Mouse (Mus musculus): ENCODE measurements around the gene Cyp3a13. TPM values are rescaled to one million over a fixed set of nuclear protein-coding genes. Genes with fewer than 3 reads are reported as not detected.
"Not testable (repeated sequence)": the region's sequence is repeated elsewhere in the genome, so short reads cannot be mapped to it uniquely, and the experiment has no call there.

Cyp3a13 gene
- polyA plus RNA-seq, 1 experiment from 2014 or later = not detected

GRCm38 (mm10) chr5:137857960-137858710, 63.3 kb downstream of the Cyp3a13 start, which contains the start of gene Pilrb1:
Gene Pilrb1, minus strand, starts transcription at chr5:137858106.
- WGBS = 86% methylated on average over 2 of the region's 2 CpGs
- DNase-seq (ENCODE audit: low spot score); H3K4me1 ChIP-seq; H3K9me3 ChIP-seq (replicated peaks); H3K36me3 ChIP-seq; H3K4me3 ChIP-seq; H3K27ac ChIP-seq; H3K27me3 ChIP-seq (ENCODE audit: low read depth, poor library complexity, severe bottlenecking): not testable (repeated sequence)

DNA sequence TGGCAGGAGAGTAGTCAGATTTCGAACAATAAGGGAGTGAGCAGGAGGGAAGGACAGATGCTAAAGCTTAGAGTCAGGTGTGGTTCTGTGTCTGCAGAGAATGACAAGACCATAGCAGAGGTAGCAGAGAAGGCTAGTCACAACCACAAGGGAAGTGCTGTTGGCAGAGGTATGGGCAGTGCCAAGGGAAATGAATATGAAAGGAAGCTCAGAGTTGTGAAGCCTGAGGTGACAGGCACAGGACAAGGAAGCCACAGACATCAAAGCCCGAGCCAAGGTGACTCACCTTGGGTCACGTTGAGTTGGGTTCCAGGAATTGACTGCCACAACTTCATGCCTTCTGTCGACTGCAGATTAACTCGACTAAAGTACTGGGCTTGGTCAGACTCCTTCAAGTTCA, 64.5 kb downstream of the Cyp3a13 start:
- 86% methylated on average over 5 of the region's 5 CpGs for WGBS
- not testable (repeated sequence) for DNase-seq (ENCODE audit: low spot score); H3K9me3 ChIP-seq (replicated peaks); H3K27me3 ChIP-seq (ENCODE audit: low read depth, poor library complexity, severe bottlenecking); H3K4me1 ChIP-seq; H3K27ac ChIP-seq; H3K4me3 ChIP-seq; H3K36me3 ChIP-seq

- H3K4me1 ChIP-seq; H3K9me3 ChIP-seq (replicated peaks); H3K27ac ChIP-seq; H3K4me3 ChIP-seq; H3K36me3 ChIP-seq; H3K27me3 ChIP-seq (ENCODE audit: low read depth, poor library complexity, severe bottlenecking); DNase-seq (ENCODE audit: low spot score): not testable (repeated sequence)
- WGBS = 87% methylated on average over 3 of the region's 3 CpGs
Measured at GRCm38 (mm10) chr5:137854907-137855306, 66.5 kb downstream of the Cyp3a13 start.

DNA sequence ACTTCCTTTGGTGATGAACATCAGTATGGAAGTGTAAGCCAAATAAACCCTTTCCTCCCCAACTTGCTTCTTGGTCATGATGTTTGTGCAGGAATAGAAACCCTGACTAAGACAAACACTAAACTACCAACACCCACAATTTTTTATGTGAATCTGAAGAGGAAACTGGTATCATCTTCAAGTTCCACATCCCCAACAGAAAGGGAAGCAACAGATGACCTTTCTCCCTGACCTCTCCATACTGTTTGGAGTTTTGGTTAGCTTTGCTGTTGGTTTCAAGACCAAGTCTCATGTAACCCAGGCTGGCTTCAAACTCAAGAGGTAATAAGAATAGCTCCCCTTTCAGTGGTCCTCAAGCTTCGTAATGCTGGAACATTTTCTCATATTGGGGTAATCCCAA, 71.1 kb downstream of the Cyp3a13 start:
- not testable (repeated sequence) for H3K27me3 ChIP-seq (ENCODE audit: low read depth, poor library complexity, severe bottlenecking); H3K9me3 ChIP-seq (replicated peaks); DNase-seq (ENCODE audit: low spot score); H3K4me1 ChIP-seq; H3K4me3 ChIP-seq; H3K27ac ChIP-seq; H3K36me3 ChIP-seq
- WGBS = 88% methylated on average over 1 of the region's 1 CpGs

Other genes with a start within 250 kb of the Cyp3a13 start
- gene Agfg2, start 236.9 kb downstream of the Cyp3a13 start, polyA plus RNA-seq (2016; fragmentation: Nextera tagmentation; extraction: Ambion mirVana) = 18.6 and 22.9 TPM in 2 replicates
- 1.1 and 2.5 TPM in 2 replicates for gene Nyap1, start 180.0 kb downstream of the Cyp3a13 start, polyA plus RNA-seq (2016; fragmentation: Nextera tagmentation; extraction: Ambion mirVana)
- 78.1 and 99.5 TPM in 2 replicates for gene Tsc22d4, start 175.9 kb downstream of the Cyp3a13 start, polyA plus RNA-seq (2016; fragmentation: Nextera tagmentation; extraction: Ambion mirVana)
- gene Ppp1r35, start 142.8 kb downstream of the Cyp3a13 start, polyA plus RNA-seq (2016; fragmentation: Nextera tagmentation; extraction: Ambion mirVana) = 47.0 and 49.5 TPM in 2 replicates
- 11.3 and 11.8 TPM in 2 replicates for gene Mepce, start 134.0 kb downstream of the Cyp3a13 start, polyA plus RNA-seq (2016; fragmentation: Nextera tagmentation; extraction: Ambion mirVana)
- 8.4 and 15.8 TPM in 2 replicates for gene Zcwpw1, start 133.8 kb downstream of the Cyp3a13 start, polyA plus RNA-seq (2016; fragmentation: Nextera tagmentation; extraction: Ambion mirVana)
- 0.34 and 0.39 TPM in 2 replicates for gene Pilra, start 85.3 kb downstream of the Cyp3a13 start, polyA plus RNA-seq (2016; fragmentation: Nextera tagmentation; extraction: Ambion mirVana)
- not detected in 2 replicates for gene Pilrb1, start 63.5 kb downstream of the Cyp3a13 start, polyA plus RNA-seq (2016; fragmentation: Nextera tagmentation; extraction: Ambion mirVana)
- not detected in 2 replicates for gene Pilrb2, start 49.8 kb downstream of the Cyp3a13 start, polyA plus RNA-seq (2016; fragmentation: Nextera tagmentation; extraction: Ambion mirVana)
- 0.04 TPM in 1 of 2 replicates, not detected in the other for gene Gjc3, start 41.5 kb upstream of the Cyp3a13 start, polyA plus RNA-seq (2016; fragmentation: Nextera tagmentation; extraction: Ambion mirVana)
- not detected in 2 replicates for gene Azgp1, start 59.9 kb upstream of the Cyp3a13 start, polyA plus RNA-seq (2016; fragmentation: Nextera tagmentation; extraction: Ambion mirVana)
- not detected in 2 replicates for gene Smok3a, start 99.6 kb upstream of the Cyp3a13 start, polyA plus RNA-seq (2016; fragmentation: Nextera tagmentation; extraction: Ambion mirVana)
- gene Smok3b, start 99.8 kb upstream of the Cyp3a13 start, polyA plus RNA-seq (2016; fragmentation: Nextera tagmentation; extraction: Ambion mirVana) = not detected in 2 replicates
- gene Smok3c, start 131.6 kb upstream of the Cyp3a13 start, polyA plus RNA-seq (2016; fragmentation: Nextera tagmentation; extraction: Ambion mirVana) = not detected in 2 replicates
- gene Zkscan1, start 163.5 kb upstream of the Cyp3a13 start, polyA plus RNA-seq (2016; fragmentation: Nextera tagmentation; extraction: Ambion mirVana) = 24.5 and 29.4 TPM in 2 replicates
- gene Zscan21, start 195.3 kb upstream of the Cyp3a13 start, polyA plus RNA-seq (2016; fragmentation: Nextera tagmentation; extraction: Ambion mirVana) = 87.1 and 97.2 TPM in 2 replicates
- 29.7 and 36.3 TPM in 2 replicates for gene Zfp113, start 234.1 kb upstream of the Cyp3a13 start, polyA plus RNA-seq (2016; fragmentation: Nextera tagmentation; extraction: Ambion mirVana)
- 381 and 386 TPM in 2 replicates for gene Cops6, start 239.5 kb upstream of the Cyp3a13 start, polyA plus RNA-seq (2016; fragmentation: Nextera tagmentation; extraction: Ambion mirVana)